Mouse (Mus musculus) MEL (cell line): Measurements from ENCODE around the gene Prdx6. TPM values are rescaled to one million over a fixed set of nuclear protein-coding genes. Genes with fewer than 3 reads are reported as not detected.
A peak's percentile ranks its signal among the peaks of the same experiment; 100 is the strongest.

ENCODE experiments used
- DNase-seq: peaks from one replicate; pipeline ENCODE4 v3.0.0; 2011; ENCODE audit warnings: low read depth, low spot score
- H3K27ac ChIP-seq: 2 replicates; pipeline ENCODE4 v1.5.1; 2012; ENCODE audit warnings: low read depth, mild to moderate bottlenecking, control low read depth, low read length, moderate library complexity; ENCODE audit not compliant: control insufficient read depth
- H3K27me3 ChIP-seq, 2 experiments: fragments of 150-350 bp in 1 of 2; sonication (generic) in 1 of 2; 2 replicates each; pipeline ENCODE4 v1.6.1; 2012; ENCODE audit warnings: low read length in 2 of 2, mild to moderate bottlenecking in 2 of 2, improper control_type of control experiment in 1 of 2, moderate library complexity in 1 of 2; ENCODE audit not compliant: insufficient read depth in 2 of 2, control insufficient read depth in 1 of 2
- H3K36me3 ChIP-seq, 2 experiments: 2 replicates each; pipeline ENCODE4 v1.6.1; 2012 to 2014; ENCODE audit warnings: low read length in 2 of 2, improper control_type of control experiment in 1 of 2, inconsistent platforms in 1 of 2, mild to moderate bottlenecking in 1 of 2; ENCODE audit not compliant: insufficient read depth in 2 of 2, control insufficient read depth in 1 of 2
- H3K4me1 ChIP-seq, 2 experiments: fragments of 150-350 bp in 1 of 2; sonication (generic) in 1 of 2; 2 replicates each; pipeline ENCODE4 v1.6.1; 2012; ENCODE audit warnings: low read length in 2 of 2, improper control_type of control experiment in 1 of 2, mild to moderate bottlenecking in 1 of 2; ENCODE audit not compliant: insufficient read depth in 2 of 2, control insufficient read depth in 1 of 2
- H3K4me3 ChIP-seq, 2 experiments: fragments of 150-350 bp in 1 of 2; sonication (generic) in 1 of 2; 2 replicates each; pipeline ENCODE4 v1.5.1; 2012; ENCODE audit warnings: low read depth in 2 of 2, low read length in 2 of 2, mild to moderate bottlenecking in 2 of 2, moderate library complexity in 2 of 2, control low read depth in 1 of 2, improper control_type of control experiment in 1 of 2; ENCODE audit not compliant: control insufficient read depth in 1 of 2, insufficient read depth in 1 of 2
- H3K79me2 ChIP-seq: 2 replicates; pipeline ENCODE4 v1.6.1; 2012; ENCODE audit warnings: mild to moderate bottlenecking, low read length, moderate library complexity; ENCODE audit not compliant: control insufficient read depth, poor library complexity, insufficient read depth
- H3K9ac ChIP-seq: 2 replicates; pipeline ENCODE4 v1.6.1; 2012; ENCODE audit warnings: low read depth, mild to moderate bottlenecking, control low read depth, low read length, moderate library complexity; ENCODE audit not compliant: control insufficient read depth, poor library complexity, severe bottlenecking
- H3K9me3 ChIP-seq: fragments of 150-350 bp; sonication (generic); replicated peaks from 2 replicates; pipeline ENCODE4 v1.6.1; 2012; ENCODE audit warnings: mild to moderate bottlenecking, low read length, improper control_type of control experiment, moderate library complexity; ENCODE audit not compliant: insufficient read depth
- CHD2 ChIP-seq: IDR thresholded peaks from 2 replicates; pipeline ENCODE4 v1.6.1; 2011; ENCODE audit warnings: low read length, improper control_type of control experiment
- CTCF ChIP-seq, 3 experiments: IDR thresholded peaks in 2 of 3; conservative IDR thresholded peaks in 1 of 3; 2 replicates each; pipeline ENCODE4 v1.5.1; 2011 to 2012; ENCODE audit warnings: low read length in 3 of 3, low read depth in 2 of 3, mild to moderate bottlenecking in 2 of 3, improper control_type of control experiment in 1 of 3, inconsistent platforms in 1 of 3, mixed read lengths in 1 of 3, moderate library complexity in 1 of 3; ENCODE audit not compliant: control insufficient read depth in 1 of 3, insufficient read depth in 1 of 3, poor library complexity in 1 of 3, severe bottlenecking in 1 of 3
- E2F4 ChIP-seq: IDR thresholded peaks from 2 replicates; pipeline ENCODE4 v1.6.1; 2011; ENCODE audit warnings: low read depth, low read length, improper control_type of control experiment, borderline replicate concordance
- GABPA ChIP-seq: IDR thresholded peaks from 2 replicates; pipeline ENCODE4 v1.6.1; 2012; ENCODE audit warnings: low read depth, mild to moderate bottlenecking, inconsistent platforms, low read length, improper control_type of control experiment, moderate library complexity
- HCFC1 ChIP-seq: IDR thresholded peaks from 2 replicates; pipeline ENCODE4 v1.6.1; 2012; ENCODE audit warnings: low read depth, mild to moderate bottlenecking, inconsistent platforms, low read length, improper control_type of control experiment, moderate library complexity
- KAT2A ChIP-seq: conservative IDR thresholded peaks from 2 replicates; pipeline ENCODE4 v1.6.1; 2012; ENCODE audit warnings: low read depth, low read length, improper control_type of control experiment, inconsistent platforms
- MAX ChIP-seq: IDR thresholded peaks from 2 replicates; pipeline ENCODE4 v1.6.1; 2011; ENCODE audit warnings: low read length, improper control_type of control experiment
- MAZ ChIP-seq: IDR thresholded peaks from 2 replicates; pipeline ENCODE4 v1.6.1; 2012; ENCODE audit warnings: low read depth, mild to moderate bottlenecking, inconsistent platforms, low read length, improper control_type of control experiment
- MYB ChIP-seq: IDR thresholded peaks from 2 replicates; pipeline ENCODE4 v1.6.1; 2011; ENCODE audit warnings: mild to moderate bottlenecking, low read depth, low read length, improper control_type of control experiment
- MYC ChIP-seq: IDR thresholded peaks from 2 replicates; pipeline ENCODE4 v1.6.1; 2011; ENCODE audit warnings: low read depth, mild to moderate bottlenecking, low read length, improper control_type of control experiment, moderate library complexity
- NRF1 ChIP-seq: IDR thresholded peaks from 2 replicates; pipeline ENCODE4 v1.6.1; 2014; ENCODE audit warnings: low read depth, mild to moderate bottlenecking, inconsistent platforms, low read length, improper control_type of control experiment, moderate library complexity; ENCODE audit not compliant: poor library complexity, insufficient read depth, severe bottlenecking
- POLR2A ChIP-seq, 2 experiments: IDR thresholded peaks; 2 replicates each; pipeline ENCODE4 v1.6.1; 2011 to 2012; ENCODE audit warnings: low read length in 2 of 2, mild to moderate bottlenecking in 2 of 2, control low read depth in 1 of 2, improper control_type of control experiment in 1 of 2, low read depth in 1 of 2, moderate library complexity in 1 of 2; ENCODE audit not compliant: control insufficient read depth in 1 of 2, insufficient read depth in 1 of 2, poor library complexity in 1 of 2
- RAD21 ChIP-seq: IDR thresholded peaks from 2 replicates; pipeline ENCODE4 v1.6.1; 2011; ENCODE audit warnings: mild to moderate bottlenecking, low read depth, low read length, improper control_type of control experiment
- RCOR1 ChIP-seq: IDR thresholded peaks from 2 replicates; pipeline ENCODE4 v1.6.1; 2012; ENCODE audit warnings: low read depth, mild to moderate bottlenecking, inconsistent platforms, low read length, improper control_type of control experiment
- SIN3A ChIP-seq: IDR thresholded peaks from 2 replicates; pipeline ENCODE4 v1.6.1; 2012; ENCODE audit warnings: low read length, improper control_type of control experiment, inconsistent platforms
- SMC3 ChIP-seq: IDR thresholded peaks from 2 replicates; pipeline ENCODE4 v1.6.1; 2011; ENCODE audit warnings: low read depth, low read length, improper control_type of control experiment
- TAL1 ChIP-seq: IDR thresholded peaks from 2 replicates; pipeline ENCODE4 v1.6.1; 2012; ENCODE audit warnings: mild to moderate bottlenecking, inconsistent platforms, low read length, moderate library complexity, mixed read lengths
- TBP ChIP-seq: IDR thresholded peaks from 2 replicates; pipeline ENCODE4 v1.8.0; 2011; ENCODE audit warnings: low read depth, low read length, improper control_type of control experiment
- TCF12 ChIP-seq: IDR thresholded peaks from 2 replicates; pipeline ENCODE4 v1.6.1; 2014; ENCODE audit warnings: low read depth, mild to moderate bottlenecking, inconsistent platforms, low read length, improper control_type of control experiment, moderate library complexity
- USF1 ChIP-seq: IDR thresholded peaks from 2 replicates; pipeline ENCODE4 v1.6.1; 2014; ENCODE audit warnings: low read depth, mild to moderate bottlenecking, inconsistent platforms, low read length, improper control_type of control experiment, moderate library complexity
- USF2 ChIP-seq, 2 experiments: IDR thresholded peaks; 2 replicates each; pipeline ENCODE4 v1.6.1; 2011 to 2012; ENCODE audit warnings: improper control_type of control experiment in 2 of 2, low read length in 2 of 2, borderline replicate concordance in 1 of 2, inconsistent platforms in 1 of 2, low read depth in 1 of 2, mild to moderate bottlenecking in 1 of 2; ENCODE audit not compliant: insufficient read depth in 1 of 2
- ZC3H11A ChIP-seq: IDR thresholded peaks from 2 replicates; pipeline ENCODE4 v1.6.1; 2012; ENCODE audit warnings: low read depth, mild to moderate bottlenecking, inconsistent platforms, low read length, improper control_type of control experiment
- ZMIZ1 ChIP-seq: IDR thresholded peaks from 2 replicates; pipeline ENCODE4 v1.6.1; 2012; ENCODE audit warnings: low read depth, mild to moderate bottlenecking, inconsistent platforms, low read length, improper control_type of control experiment, moderate library complexity
- polyA plus RNA-seq, 2 experiments: library from polyadenylated mRNA; stranded (reverse) in 1 of 2; unstranded in 1 of 2; fragments of >175 nt in 1 of 2; fragments of >200 nt in 1 of 2; gene quantifications; 2 replicates each; pipeline versions ENCODE4 v1.2.1 to v1.2.4; 2012; ENCODE audit warnings: low replicate concordance in 2 of 2, low read depth in 1 of 2; ENCODE audit not compliant: insufficient read length in 2 of 2, insufficient read depth in 1 of 2, missing spikeins in 1 of 2
- total RNA-seq: library from RNA; depleted of rRNA; stranded (reverse); fragments of 300-350 nt; gene quantifications from 2 replicates; pipeline ENCODE4 v1.2.3, GENCODE M21; 2012

Gene Prdx6
- total and polyA plus RNA-seq, 3 experiments = 155 to 300 TPM; not detected in 1

GRCm38 (mm10) chr1:161219816-161220215 is 31.2 kb downstream of the Prdx6 start:
- no peaks in the 10 kb centered on the region for H3K36me3 ChIP-seq
- no peak overlapping the region for H3K27ac ChIP-seq
- DNase-seq = no peak
- no peak overlapping the region for H3K9ac ChIP-seq
- no peaks in the 10 kb centered on the region for H3K9me3 ChIP-seq
- no peaks in the 10 kb centered on the region for H3K4me1 ChIP-seq
- H3K4me3 ChIP-seq = no peak overlapping the region
- no peaks in the 10 kb centered on the region; the same call in 1 of the 2 replicates for H3K79me2 ChIP-seq
- TF ChIP-seq SMC3 (no peak), RAD21 (no peak), MAZ (no peak), TCF12 (no peak), NRF1 (no peak), GABPA (no peak), USF1 (no peak), SIN3A (no peak), E2F4 (no peak), CHD2 (no peak), MYB (no peak), MYC (no peak), HCFC1 (no peak), ZMIZ1 (no peak), TAL1 (no peak), TBP (no peak), RCOR1 (no peak)
- no peaks in the 10 kb centered on the region for H3K27me3 ChIP-seq

DNA sequence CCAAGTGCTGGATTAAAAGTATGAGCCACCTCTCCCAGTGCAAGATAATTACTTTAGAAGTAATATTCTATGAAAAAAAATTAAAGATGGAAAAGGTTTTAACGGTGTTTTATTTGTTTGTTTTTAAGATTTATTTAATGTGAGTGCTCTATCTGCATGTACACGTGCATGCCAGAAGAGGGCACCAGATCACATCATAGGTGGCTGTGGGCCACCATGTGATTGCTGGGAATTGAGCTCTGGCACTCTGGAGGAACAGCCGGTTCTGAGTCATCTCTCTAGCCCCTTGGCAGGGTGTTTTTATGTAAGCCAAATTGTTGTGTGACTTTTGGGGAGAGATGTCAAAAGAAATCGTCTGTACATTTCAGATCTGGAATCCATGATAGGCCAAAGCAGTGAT is 36.6 kb downstream of the Prdx6 start:
- no peaks in the 10 kb centered on the region for H3K9me3 ChIP-seq
- peak; percentile 80 for DNase-seq
- no peaks in the 10 kb centered on the region; the same call in 1 of the 2 replicates for H3K79me2 ChIP-seq
- H3K27me3 ChIP-seq = peaks cover 0 to 3% of the 10 kb centered on the region in 2 experiments; a peak in 3 of 4 replicates
- H3K9ac ChIP-seq = no peak overlapping the region
- no peak overlapping the region for H3K27ac ChIP-seq
- TF ChIP-seq USF1 = peak; percentile 57; the same call in 1 of the 2 replicates
- no peak for TF ChIP-seq KAT2A
- TF ChIP-seq POLR2A (IDR thresholded peaks at IDR 0.05; ENCODE audit: control insufficient read depth in 1 of 2, insufficient read depth in 1 of 2, low read depth in 1 of 2, low read length in 2 of 2, poor library complexity in 1 of 2) = no peak
- TF ChIP-seq ZC3H11A = peak; percentile 97
- TF ChIP-seq MYC = peak; percentile 77; the same call in 1 of the 2 replicates
- TF ChIP-seq RAD21 = peak; percentile 91
- TF ChIP-seq USF2 (IDR thresholded peaks at IDR 0.05; ENCODE audit: borderline replicate concordance in 1 of 2, insufficient read depth in 1 of 2, low read depth in 1 of 2, low read length in 2 of 2) = no peak
- TF ChIP-seq CTCF (IDR thresholded peaks at IDR 0.05 in 2 of 3, conservative IDR thresholded peaks at IDR 0.05 in 1 of 3; ENCODE audit: control insufficient read depth in 1 of 3, insufficient read depth in 1 of 3, low read depth in 2 of 3, low read length in 3 of 3, poor library complexity in 1 of 3, severe bottlenecking in 1 of 3) = peak; percentile 72 to 93 (median 81)
- TF ChIP-seq MAX = peak; percentile 88
- TF ChIP-seq SIN3A = no peak
- TF ChIP-seq SMC3 = peak; percentile 95
- no peaks in the 10 kb centered on the region for H3K4me1 ChIP-seq
- H3K4me3 ChIP-seq = no peak overlapping the region
- H3K36me3 ChIP-seq = no peaks in the 10 kb centered on the region
